Mouse (Mus musculus) urinary bladder, postnatal 10 days (tissue): ENCODE results near the gene Rad51b.

ENCODE experiments used
- DNase-seq: peaks from one replicate; pipeline ENCODE4 v3.0.0; 2022; ENCODE audit warnings: low spot score

The Rad51b gene

GRCm38 (mm10) chr12:79492613-79493012, 195.5 kb downstream of the Rad51b start:
- DNase-seq, result no peak

GRCm38 (mm10) chr12:79493481-79493880, 196.4 kb downstream of the Rad51b start:
- DNase-seq, result no peak

GRCm38 (mm10) chr12:79498326-79498725, 201.2 kb downstream of the Rad51b start:
- no peak for DNase-seq

GRCm38 (mm10) chr12:79499809-79500208, 202.7 kb downstream of the Rad51b start:
- no peak for DNase-seq

DNA sequence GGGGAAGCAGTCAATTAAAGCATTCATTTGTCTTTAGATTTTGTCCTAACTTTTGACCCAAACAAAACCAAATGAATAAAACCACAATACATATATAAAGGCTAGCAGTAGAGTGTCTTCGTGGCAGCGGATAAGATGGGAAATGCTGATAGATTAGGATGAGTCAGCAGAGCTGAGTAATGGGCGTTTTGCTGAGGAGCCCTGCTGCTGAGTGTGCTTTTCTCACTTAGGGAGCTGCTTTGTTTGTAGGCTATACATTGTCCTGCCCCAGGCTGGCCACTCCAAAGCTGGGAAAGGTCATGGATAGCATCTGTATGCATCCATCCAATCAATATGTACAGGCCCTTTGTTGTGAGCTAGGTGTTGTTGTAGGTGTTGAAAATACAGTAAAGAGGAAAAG, 204.8 kb downstream of the Rad51b start:
- DNase-seq, result no peak

GRCm38 (mm10) chr12:79502862-79503581, 205.9 kb downstream of the Rad51b start:
- DNase-seq, result no peak

- DNase-seq, result no peak
Observed at GRCm38 (mm10) chr12:79503582-79504515, 206.8 kb downstream of the Rad51b start.

GRCm38 (mm10) chr12:79504641-79505040, 207.6 kb downstream of the Rad51b start:
- no peak for DNase-seq

GRCm38 (mm10) chr12:79506421-79506820, 209.3 kb downstream of the Rad51b start:
- no peak for DNase-seq

- no peak for DNase-seq
Observed at GRCm38 (mm10) chr12:79507141-79507681, 210.1 kb downstream of the Rad51b start.

DNA sequence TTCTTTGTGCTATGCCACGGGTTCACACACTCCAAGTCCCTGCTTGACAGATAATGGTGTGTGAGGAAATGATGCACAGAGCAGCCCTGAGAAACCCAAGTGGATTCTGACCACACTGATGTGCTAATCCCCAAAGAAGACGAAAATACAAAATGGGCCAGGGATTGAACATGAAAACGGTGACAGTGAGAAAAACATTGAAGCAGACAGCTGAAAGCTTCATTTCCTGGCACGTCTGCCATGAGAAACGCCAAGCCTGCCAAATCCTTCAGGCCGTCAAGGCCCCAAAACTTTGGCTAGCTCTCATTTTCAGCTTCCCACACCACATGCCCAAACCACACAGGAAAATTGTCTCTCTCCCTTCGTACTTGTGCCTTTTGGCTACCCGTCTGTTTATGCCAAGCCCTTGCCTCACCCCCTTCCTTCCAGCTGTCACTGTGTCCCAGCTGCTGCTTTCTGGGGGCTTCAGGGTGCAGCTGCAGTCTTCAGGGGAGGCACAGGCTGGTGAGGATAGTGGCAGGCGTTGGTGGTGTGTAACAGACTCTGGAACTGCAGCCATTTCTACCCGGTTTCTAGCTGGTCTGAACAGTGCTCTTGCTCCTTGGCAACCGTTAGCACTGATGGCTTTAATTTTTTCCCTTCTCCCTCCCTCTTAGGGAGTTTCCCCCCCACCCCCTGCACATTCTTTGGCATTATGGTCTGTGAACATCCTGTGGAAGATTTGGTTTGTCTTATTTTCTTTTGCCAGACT, 214.5 kb downstream of the Rad51b start:
- DNase-seq, result no peak

- DNase-seq, result no peak
Observed at GRCm38 (mm10) chr12:79512205-79512886, 215.3 kb downstream of the Rad51b start.

GRCm38 (mm10) chr12:79512982-79513681, 216.1 kb downstream of the Rad51b start:
- DNase-seq, result no peak

- DNase-seq, result no peak
Observed at GRCm38 (mm10) chr12:79514680-79515079, 217.6 kb downstream of the Rad51b start.

DNA sequence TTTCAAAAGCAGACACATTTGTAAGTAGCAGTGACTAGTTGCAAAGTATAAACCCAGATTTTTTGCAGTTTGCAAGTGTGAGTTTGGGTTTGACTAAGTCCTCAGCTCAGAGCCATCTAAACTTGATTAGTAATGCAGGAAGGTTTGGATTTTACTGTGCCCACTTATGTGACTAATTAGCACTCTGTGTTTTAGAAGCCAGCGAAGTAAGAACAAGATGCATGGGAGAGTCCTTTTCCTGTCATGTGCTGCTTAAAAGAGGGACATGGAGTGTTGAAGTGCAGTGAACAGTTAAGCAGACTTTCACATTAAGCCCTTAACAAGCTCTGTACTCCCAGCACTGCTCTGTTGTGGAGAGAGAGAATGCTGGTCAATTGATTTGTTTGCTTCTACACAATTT, 225.3 kb downstream of the Rad51b start:
- DNase-seq, result no peak

- no peak for DNase-seq
Observed at GRCm38 (mm10) chr12:79524941-79525871, 228.1 kb downstream of the Rad51b start.

DNA sequence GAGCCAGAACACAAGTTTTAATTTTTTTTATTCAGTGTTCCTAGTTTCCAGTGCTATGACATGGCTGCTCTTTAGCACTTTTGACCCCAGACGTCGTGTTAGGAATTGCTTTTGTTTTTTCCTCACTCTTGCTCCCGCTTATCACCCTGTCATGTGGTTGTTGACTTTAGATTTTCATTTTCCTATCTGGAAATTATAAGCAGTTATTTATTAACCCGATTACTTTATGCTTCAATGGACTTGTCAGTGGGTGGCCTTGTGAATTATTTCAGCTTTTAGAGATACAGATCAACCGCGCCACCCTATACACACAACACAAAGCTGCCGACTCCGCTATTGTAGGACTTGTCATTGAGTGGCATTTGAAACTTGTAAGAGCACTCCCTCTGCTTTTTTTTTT, 228.8 kb downstream of the Rad51b start:
- DNase-seq, result no peak

DNA sequence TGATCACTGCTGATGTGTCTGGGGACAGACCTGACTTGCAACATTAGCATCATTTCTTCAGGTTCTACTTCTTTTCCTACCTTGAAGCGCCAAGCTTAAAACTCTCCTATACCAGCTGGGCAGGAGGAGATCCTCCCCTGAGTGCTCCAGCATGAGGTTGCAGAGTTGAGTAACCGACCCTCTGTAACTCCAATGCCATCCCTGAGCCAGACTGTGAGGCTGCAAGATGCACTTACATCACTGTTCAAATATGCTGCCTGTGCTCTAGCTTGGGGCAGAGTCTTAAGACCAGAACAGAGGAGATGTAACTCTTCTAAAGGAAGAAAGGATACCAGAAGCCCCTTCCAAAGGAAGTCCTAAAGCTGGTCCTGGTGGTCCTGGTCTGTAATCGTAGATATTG, 230.1 kb downstream of the Rad51b start:
- no peak for DNase-seq

DNA sequence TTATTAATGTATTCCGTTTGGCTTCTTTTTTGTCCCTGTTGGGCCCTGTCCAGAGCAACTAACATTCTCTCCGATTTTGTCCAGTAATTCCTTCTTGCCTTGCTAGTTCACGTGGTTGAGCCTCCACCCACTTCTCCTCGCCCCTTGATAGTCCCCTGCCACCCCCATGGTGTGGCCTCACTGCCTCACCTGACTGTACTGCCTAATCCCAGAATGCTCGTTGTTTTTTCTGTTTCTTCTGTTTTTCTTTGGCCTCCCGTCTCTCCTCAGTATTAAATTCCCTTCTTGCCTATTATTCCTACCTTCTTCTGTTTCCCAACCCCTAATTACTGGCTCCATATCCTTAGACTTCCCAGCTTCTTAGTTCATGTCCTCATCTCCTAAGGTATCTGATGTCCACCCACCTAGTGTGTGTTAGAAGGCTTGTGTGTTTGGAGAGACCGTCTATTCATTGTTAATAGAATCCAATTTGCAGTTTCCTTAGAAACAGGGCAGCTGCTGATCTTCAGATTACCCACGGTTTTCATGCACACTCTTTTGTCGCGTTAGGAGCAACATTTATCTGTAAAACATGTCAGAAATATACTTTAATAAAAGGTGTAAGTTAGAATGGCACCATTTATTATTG, 233.3 kb downstream of the Rad51b start:
- no peak for DNase-seq
